Mouse (Mus musculus): ENCODE data around the gene Klhl5. TPM values are rescaled to one million over a fixed set of nuclear protein-coding genes. Genes with fewer than 3 reads are reported as not detected.
A peak's percentile ranks its signal among the peaks of the same experiment; 100 is the strongest.
"Not testable (repeated sequence)": the region's sequence is repeated elsewhere in the genome, so short reads cannot be mapped to it uniquely, and the experiment has no call there.

Klhl5 gene
- total RNA-seq, 2 experiments from 2014 or later, result 5.4 to 7.3 TPM

- intact Hi-C loops (cut with DNase I), result no loop called here
- no peak for DNase-seq
Observed at GRCm38 (mm10) chr5:65094902-65095545, 12.3 kb upstream of the Klhl5 start.

DNA sequence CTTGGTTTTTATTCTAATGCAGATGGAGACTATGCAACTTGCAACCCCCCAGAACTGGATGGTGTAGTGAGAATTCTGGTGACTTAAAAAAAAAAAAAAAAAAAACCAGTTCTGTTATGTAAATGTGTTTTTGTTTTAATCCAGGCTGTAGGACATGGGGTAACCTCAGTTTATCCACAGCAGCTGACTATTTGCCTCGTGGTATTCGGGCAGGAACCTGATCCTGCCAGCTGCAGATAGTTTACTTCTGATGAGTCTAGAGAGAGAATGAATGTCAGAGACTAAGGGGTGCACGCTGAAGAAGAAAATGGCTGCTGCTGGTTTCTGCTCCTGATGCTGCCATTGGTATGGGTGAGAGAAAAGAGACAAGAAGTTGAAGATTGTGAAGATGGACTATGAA lies 11.3 kb upstream of the Klhl5 start:
- intact Hi-C loops (cut with DNase I), result no loop called here
- DNase-seq, result no peak

- intact Hi-C loops (cut with DNase I), result no loop called here
- DNase-seq, result no peak
Observed at GRCm38 (mm10) chr5:65096805-65097204, 10.5 kb upstream of the Klhl5 start.

GRCm38 (mm10) chr5:65097457-65097856 lies 9.9 kb upstream of the Klhl5 start:
- intact Hi-C loops (cut with DNase I), result no loop called here
- DNase-seq, result no peak

- intact Hi-C loops (cut with DNase I), result no loop called here
Observed at GRCm38 (mm10) chr5:65100002-65100401, 7.3 kb upstream of the Klhl5 start.

GRCm38 (mm10) chr5:65101209-65101608 lies 6.1 kb upstream of the Klhl5 start:
- intact Hi-C loops (cut with DNase I), result no loop called here
- DNase-seq, result no peak

More at GRCm38 (mm10) chr5:65100002-65100401, 7.3 kb upstream of the Klhl5 start:
- no peak for DNase-seq

DNA sequence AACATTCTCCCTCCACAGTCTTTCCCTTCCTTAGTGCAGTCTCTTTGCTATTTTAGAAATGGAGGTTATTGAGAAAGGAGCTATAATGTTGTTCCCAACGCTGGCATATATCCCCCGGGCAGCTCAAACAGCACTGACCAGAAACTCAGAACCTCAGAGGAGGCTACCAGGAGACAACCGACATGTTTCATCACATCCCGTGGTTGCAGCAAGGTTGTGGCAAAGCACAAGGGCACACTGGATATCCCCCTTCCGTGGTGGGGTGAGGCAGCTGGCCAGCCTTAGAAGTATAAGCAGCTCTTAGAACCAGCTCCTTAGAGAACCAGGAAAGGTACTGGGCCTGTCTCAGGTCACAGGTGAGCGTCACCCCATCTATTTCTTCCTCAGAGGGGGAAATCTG lies 5.7 kb upstream of the Klhl5 start:
- intact Hi-C loops (cut with DNase I), result no loop called here
- DNase-seq, result no peak

DNA sequence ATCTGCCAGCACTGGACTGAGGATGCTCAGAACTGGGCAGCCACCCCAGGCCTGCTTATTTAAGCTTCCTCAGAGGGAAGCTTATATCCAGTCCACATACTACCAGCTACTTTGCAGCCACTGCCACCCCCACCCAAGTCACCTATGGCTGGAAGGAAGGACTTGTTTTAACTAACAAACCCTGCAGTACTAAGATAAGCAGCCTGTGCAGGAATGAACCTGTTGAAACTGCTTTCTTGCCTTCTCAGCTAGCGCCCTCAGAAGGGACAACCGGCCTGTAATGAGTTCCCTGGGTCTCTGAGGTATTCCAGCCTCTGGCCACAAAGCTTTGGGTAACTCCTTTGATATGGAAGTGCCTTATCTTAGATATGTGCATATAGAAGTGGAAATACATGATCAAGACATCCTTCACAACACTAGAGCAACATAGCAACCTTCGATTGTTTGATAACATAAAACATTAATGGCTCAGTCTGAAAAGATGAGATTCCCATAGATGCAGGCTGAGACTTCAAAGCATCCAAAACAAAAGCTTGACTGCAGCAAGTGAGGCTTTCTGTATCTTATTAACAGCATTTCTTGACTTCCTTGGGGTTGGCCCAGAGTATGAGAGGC lies 5.2 kb upstream of the Klhl5 start:
- no peak for DNase-seq
- intact Hi-C loops (cut with DNase I), result no loop called here

- intact Hi-C loops (cut with DNase I), result no loop called here
Observed at GRCm38 (mm10) chr5:65102641-65103042, 4.7 kb upstream of the Klhl5 start.

DNA sequence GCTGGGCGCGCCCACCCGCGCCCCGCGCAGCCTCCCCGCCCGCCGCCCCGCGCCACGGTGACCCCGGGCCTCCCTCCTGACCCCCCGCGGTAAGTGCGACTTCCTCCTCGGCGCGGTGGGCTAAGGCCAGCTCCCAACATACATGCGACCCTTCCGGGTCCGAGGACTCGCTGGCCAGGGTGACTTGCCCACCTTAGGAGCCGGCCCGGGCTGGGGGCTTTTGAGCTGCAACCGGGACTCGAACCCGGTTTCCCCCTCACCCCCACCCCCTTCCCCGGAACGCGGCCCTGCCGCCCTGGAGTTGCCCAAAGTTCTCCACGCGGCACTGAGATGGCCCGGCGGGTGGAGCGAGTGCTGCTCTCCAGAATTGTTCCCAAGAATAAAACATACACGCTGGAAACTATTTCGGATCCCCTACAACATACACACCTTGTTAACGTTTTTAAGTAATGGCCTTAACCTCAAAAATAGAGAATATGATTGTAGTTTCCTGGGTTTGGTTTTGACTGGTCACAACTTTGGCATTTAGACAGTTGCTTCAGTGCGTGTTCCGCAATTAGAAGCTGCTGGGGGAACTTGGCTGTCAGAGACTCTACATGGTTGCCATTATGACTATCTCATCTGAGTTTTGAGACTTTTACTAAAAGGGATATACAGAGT lies 564 bp downstream of the Klhl5 start:
- DNase-seq, result peak in 1 of 2 experiments; percentile 42
- intact Hi-C loops (cut with DNase I), result no loop called here

More at GRCm38 (mm10) chr5:65102641-65103042, 4.7 kb upstream of the Klhl5 start:
- no peak for DNase-seq

- intact Hi-C loops (cut with DNase I); DNase-seq: not testable (repeated sequence)
Observed at GRCm38 (mm10) chr5:65112225-65112624, 4.9 kb downstream of the Klhl5 start.

DNA sequence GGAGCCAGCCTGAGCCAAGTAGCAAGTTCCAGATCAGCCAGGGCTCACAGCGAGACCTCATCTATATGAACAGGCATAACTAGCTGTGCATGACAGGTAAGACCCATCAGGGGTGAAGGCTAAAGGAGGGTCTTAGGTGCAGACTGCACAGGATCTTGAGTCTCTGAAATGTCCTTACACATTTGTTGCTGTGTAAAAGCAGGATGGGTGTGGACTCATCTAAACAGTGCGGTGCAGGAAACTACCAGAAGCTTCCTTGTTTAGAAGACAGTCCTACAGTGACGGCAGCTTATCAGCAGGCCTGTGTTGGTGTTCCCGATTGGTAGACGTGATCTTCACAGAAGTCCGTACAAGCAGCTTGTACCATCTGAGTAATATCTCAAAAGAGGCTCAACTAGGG lies 6.0 kb downstream of the Klhl5 start:
- intact Hi-C loops (cut with DNase I), result no loop called here
- DNase-seq, result no peak

- no peak for DNase-seq
- intact Hi-C loops (cut with DNase I), result no loop called here
Observed at GRCm38 (mm10) chr5:65116789-65117188, 9.4 kb downstream of the Klhl5 start.

GRCm38 (mm10) chr5:65119495-65119894 lies 12.2 kb downstream of the Klhl5 start:
- intact Hi-C loops (cut with DNase I), result no loop called here
- no peak for DNase-seq

DNA sequence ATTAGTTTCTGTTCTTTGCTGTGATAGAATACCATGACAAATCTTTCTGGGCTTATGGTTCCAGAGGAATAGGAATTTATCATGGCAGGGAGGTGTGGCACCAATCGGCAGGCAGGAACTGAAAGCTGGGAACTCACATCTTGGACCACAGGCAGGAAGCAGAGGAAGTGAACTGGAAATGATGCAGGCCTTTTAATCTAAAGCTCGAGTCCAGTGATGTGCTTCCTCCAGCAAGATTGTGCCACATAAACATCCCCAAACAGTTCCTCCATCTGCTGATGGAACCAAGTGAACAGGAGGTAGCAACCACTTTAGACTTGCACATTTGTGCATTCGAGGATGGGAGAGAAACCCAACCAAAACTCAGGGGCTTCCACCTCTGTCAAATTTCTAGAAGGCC lies 12.6 kb downstream of the Klhl5 start:
- intact Hi-C loops (cut with DNase I), result no loop called here
- DNase-seq, result no peak

GRCm38 (mm10) chr5:65122616-65123015 lies 15.3 kb downstream of the Klhl5 start:
- DNase-seq, result no peak
- intact Hi-C loops (cut with DNase I), result no loop called here

DNA sequence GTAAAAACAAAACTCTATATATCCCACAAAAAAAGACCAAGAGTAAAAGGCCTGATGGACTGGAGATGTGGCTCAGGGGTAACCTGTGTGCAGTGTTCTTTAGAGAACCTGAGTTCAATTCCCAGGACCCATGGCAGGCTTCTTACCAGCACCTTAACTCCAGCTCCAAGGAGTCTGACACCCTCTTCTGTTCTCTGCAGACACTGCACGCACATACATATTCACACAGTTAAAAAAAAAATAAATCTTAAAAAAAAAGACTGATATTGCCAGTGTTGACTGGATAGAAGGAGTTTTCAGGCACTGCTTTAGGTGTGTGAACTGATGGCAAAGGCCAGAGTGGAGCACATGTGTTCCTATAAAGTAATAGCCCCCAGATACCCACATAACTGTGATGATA lies 18.8 kb downstream of the Klhl5 start:
- intact Hi-C loops (cut with DNase I), result no loop called here
- no peak for DNase-seq

- intact Hi-C loops (cut with DNase I), result no loop called here
- DNase-seq, result no peak
Observed at GRCm38 (mm10) chr5:65128481-65128880, 21.1 kb downstream of the Klhl5 start.

DNA sequence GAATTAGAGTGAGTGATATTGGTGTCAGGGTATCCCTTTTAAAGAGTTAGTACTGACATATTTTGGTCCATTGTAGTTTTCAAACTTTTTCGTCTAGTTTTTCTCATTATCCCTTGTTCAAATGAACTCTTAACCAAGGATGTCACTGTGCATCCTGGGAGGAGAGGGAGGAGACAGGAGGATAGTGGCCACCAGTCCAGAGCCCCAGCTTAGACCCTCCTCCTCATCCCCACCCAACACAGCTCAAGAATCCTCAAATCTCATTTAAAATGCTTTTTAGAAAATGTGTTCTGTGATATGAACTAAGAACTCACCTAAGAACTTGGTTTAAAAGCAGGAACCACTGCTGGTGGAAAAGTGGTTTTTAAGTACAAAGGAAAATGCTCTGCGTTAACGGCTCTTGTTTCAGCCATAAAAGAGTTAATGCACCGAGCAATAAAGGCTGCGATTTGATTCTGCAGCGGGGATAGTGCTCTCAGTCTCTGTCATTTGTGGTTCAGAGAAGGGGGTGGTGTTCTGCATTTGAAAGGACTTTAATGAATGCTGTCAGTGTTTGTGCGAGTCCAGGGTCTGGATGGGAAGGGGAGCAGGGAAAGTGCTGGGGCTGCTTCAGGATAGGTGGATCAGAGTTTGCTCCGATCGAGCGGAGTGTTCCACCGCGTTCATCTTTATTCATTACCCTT lies 23.3 kb downstream of the Klhl5 start:
- intact Hi-C loops (cut with DNase I), result no loop called here
- DNase-seq, result no peak

DNA sequence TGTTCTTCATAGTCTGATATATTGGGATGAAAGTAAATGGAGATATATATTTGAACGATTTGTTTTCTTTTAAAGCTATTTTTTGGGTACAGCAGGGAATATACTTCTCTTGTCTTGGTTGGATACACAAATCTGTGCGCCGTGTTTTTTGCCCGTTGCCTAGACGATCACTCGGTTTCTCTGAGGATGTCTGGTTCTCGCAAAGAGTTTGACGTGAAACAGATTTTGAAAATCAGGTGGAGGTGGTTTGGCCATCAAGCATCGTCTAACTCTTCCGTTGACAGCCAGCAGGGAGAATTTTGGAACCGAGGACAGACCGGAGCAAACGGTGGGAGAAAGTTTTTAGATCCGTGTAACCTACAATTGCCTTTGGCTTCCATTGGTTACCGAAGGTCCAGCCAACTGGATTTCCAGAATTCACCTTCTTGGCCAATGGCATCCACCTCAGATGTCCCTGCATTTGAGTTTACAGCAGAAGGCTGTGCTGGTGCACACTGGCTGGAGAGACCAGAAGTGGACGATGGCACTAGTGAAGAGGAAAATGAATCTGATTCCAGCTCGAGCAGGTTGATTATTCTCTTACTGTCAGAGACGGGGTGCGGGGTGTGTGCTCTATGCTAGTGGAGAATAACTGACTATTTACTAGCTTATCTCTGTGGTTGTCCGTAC lies 24.0 kb downstream of the Klhl5 start:
- DNase-seq, result no peak
- intact Hi-C loops (cut with DNase I), result no loop called here

DNA sequence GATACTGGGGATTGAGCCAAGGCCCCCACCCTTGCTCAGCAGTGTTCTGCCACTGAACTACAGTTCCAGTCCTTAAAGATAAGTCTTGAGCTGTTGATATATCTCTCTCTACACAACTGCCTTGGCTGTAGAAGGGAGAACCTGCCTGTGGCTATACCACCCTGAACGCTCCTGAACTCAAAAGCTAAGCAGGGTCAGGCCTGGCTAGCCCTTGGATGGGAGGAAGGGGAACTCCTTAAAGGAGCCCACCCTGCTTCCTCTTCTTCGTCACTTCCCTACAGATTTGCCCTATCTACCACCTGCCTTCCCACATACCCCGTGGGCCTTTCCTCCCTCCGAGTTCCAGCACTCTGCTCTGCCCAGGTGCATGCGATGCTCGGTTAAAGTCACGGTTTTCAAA lies 28.8 kb downstream of the Klhl5 start:
- intact Hi-C loops (cut with DNase I), result no loop called here

More for the DNA sequence above, 28.8 kb downstream of the Klhl5 start:
- no peak for DNase-seq

Measured in gastrocnemius, postnatal 36 days (tissue).